Mouse (Mus musculus) right cerebral cortex, postnatal 10 days (tissue): ENCODE data around the gene Ly6g6c.

ENCODE experiments used
- DNase-seq, 2 experiments: peaks; one replicate each; pipeline ENCODE4 v3.0.0; 2021; ENCODE audit warnings: low spot score in 2 of 2

The Ly6g6c gene

GRCm38 (mm10) chr17:35108097-35108496, 42.9 kb downstream of the Ly6g6c start, which contains the start of gene Ly6g5c:
Ly6g5c (plus strand) TSS chr17:35108279.
- no peak for DNase-seq

GRCm38 (mm10) chr17:35111774-35112173, 46.6 kb downstream of the Ly6g6c start:
- no peak for DNase-seq

- no peak for DNase-seq
Observed at GRCm38 (mm10) chr17:35115046-35116019, 50.1 kb downstream of the Ly6g6c start, which contains the start of gene Ly6g5b. Ly6g5b (minus strand) TSS chr17:35115428.
